17 mouse cellular contexts compared by ENCODE assay signal in genomic region chr11:12399903-12400302, GRCm38 (mm10).
"Had no signal": no experiment of that assay in that cellular context is flagged by ENCODE, and none has a peak within 500 bp of the region (broad histone marks: within the 10 kb centered on the region; RNA-seq: fewer than 3 reads in every experiment).

No protein-coding gene starts in this region.

- H3K36me3 ChIP-seq: midbrain, embryonic 10.5 days; midbrain, embryonic 12.5 days; neural tube, embryonic 13.5 days; neural tube, embryonic 15.5 days had no signal

- H3K9ac ChIP-seq: lung, embryonic 14.5 days; midbrain, embryonic 12.5 days; neural tube, embryonic 13.5 days; neural tube, embryonic 15.5 days had no signal

- DNase-seq: lung, adult 18-20 months; lung, embryonic 14.5 days; lung, postnatal 10 days; lung, postnatal 4 days; midbrain, embryonic 14.5 days; retina, postnatal 1 day; right cerebral cortex, postnatal 14 days; right cerebral cortex, postnatal 4 days; spleen, adult 18-20 months; thymus, adult 2 months; thymus, postnatal 25 days; thymus, postnatal 4 days had no signal

- H3K4me3 ChIP-seq: midbrain, embryonic 10.5 days; midbrain, embryonic 12.5 days; myocyte; neural tube, embryonic 13.5 days; neural tube, embryonic 15.5 days had no signal

- H3K4me1 ChIP-seq: neural tube, embryonic 13.5 days had no signal

- H3K27me3 ChIP-seq: midbrain, embryonic 12.5 days; neural tube, embryonic 13.5 days; neural tube, embryonic 15.5 days had no signal

- H3K27ac ChIP-seq: midbrain, embryonic 10.5 days; midbrain, embryonic 12.5 days; neural tube, embryonic 13.5 days; neural tube, embryonic 15.5 days had no signal
